Mouse (Mus musculus) lung, postnatal 4 days (tissue): ENCODE measurements at regions not wholly inside any gene's neighbourhood (a gene's known extent, or its start where the extent isn't known, plus 50 kb on each side); places are given as distances from the start of the nearest gene placed in this dataset.
"Not testable (repeated sequence)": the region's sequence is repeated elsewhere in the genome, so short reads cannot be mapped to it uniquely, and the experiment has no call there.

Experiments used
- DNase-seq, 2 experiments: peaks; one replicate each; pipeline ENCODE4 v3.0.0; 2021

DNA sequence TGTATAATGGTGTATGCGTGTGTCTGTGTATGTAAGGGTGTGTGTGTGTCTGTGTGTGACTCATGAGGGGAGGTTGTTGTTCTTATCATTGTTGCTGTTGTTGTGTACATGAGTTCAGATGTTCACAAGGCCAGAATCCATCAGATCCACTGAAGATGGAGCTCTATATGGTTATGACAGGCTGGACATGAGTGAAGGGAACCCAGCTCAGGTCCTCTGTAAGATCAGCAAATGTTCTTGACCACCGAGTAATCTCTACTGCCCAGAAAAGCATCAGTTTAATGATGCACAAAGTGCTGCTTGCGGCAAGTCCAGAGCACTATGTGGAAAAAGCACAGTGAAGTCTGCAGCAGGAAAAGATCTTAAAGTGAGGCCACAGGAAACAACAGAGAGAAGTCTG, 77.5 kb downstream of the Gm15319 start:
- not testable (repeated sequence) for DNase-seq

DNA sequence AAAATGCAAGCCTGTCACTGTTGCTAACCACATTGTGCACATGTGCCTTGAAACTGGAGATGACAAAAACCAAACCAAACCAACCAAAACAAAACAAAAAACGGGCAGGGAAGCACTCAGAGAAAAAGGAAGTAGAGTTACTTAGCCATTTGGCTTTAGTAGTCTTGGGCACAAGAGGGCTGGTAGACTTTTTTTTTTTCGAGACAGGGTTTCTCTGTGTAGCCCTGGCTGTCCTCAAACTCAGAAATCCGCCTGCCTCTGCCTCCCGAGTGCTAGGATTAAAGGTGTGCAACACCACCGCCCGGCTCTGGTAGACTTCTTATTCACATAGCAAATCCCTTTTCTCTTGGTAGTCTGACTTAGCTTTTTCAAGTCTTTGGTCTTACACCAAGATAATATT, 78.2 kb downstream of the Gm15319 start:
- DNase-seq = peak; percentile 31 to 33

DNA sequence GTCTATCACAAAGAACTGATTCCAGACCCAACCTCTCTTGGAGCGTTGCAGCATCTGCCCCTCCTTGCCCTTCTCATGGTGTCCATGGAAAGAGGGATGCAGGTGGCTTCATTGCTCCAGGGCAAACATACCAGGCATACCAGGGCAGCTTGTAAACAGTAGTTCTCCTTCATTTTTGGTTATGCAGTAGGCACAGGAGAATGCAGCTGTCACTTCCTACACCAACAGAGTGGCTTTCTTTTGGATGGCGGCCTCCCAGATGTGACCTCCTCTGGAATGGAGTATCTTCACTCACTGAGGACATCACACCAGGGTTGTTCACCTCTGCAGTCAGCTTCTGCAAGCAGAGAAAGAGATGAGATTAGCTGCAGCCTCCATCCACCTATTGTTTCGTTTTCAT, 79.9 kb downstream of the Gm15319 start:
- not testable (repeated sequence) for DNase-seq

DNA sequence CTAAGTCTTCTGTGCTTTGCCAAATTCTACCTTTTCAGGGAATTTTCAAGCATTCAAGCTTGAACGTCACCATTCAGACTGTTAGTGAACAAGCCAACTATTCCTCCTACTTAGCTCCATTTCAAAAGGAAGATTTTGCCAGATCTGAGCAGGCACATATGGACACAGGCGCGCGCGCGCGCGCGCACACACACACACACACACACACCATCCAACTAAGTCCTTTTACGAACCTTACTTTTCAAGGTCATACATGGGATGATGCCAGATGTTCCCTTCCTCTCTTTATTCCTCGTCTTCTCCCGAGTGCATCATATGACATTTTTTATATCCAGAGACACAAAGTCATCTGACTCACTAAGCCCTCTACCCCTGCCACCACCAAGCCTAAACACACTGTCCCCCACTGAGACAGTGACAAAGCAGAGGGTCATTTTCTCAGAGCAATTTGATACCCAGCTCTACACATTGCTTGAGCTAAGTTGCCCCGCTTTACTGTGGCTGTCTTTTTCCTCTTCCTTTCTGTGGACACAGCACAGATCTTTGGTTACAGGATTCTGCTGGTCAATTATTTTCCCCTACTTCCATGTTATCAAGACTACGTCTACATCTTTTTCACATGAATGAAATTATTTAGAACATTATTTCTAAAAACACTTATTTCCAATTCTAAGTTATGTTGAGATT, 81.7 kb downstream of the Gm15319 start:
- DNase-seq = not testable (repeated sequence)

DNA sequence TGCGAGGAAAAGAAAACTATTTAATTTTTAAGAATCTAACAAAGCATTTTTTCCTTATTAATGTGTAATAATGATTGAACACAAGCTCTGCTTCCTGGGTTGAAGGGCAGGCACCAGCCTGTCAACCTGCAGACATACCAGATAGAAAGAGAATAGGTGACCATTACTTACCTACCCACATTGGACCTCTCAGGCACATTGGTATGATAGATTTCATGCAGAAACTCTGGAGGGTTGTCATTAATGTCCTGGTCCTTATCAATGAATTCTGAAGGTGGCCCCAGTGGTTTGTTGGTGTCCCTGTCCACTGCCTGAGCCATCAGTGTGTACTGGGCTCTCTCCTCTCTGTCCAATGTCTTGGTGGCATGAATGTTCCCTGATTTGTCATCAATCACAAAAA, 85.3 kb downstream of the Gm15319 start:
- DNase-seq = peak in 1 of 2 experiments; percentile 5

DNA sequence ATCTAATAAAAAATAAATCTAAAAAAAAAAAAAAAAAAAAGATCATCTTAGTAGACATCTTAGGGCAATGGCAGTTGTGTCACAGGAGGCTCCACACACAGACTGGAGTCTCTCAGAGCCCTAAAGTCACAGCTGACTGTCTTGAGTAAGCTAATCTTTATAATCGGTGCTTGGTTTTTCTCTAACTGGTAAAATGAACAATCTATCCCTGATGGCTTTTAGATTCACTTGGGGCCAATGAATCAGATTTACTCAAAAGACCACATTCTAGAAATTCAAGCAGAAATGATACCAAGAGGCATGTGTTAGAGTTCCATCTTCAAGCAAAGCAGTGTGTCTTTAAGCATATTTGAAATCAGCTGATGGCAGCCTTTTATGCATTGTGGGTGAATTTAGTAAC, 86.3 kb downstream of the Gm15319 start:
- DNase-seq = peak in 1 of 2 experiments; percentile 4

DNA sequence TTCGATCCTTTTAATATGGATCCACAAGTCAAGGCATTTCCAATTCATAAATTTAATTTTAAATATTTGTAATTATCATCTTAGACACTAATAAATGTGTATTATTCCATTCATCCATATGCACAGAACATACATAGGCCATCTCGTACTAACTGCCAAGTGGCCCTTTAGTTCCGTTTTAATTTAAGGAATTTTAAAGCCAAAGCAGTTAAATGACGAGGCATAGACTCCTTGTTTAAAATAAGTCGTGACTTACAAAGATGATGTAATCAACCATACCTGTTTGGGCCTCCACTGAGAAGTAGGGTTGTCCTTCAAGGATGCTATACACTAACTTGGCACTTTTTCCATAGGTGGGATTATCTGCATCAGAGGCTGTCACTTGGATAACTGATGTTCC, 89.2 kb downstream of the Gm15319 start:
- DNase-seq = peak in 1 of 2 experiments; percentile 6

DNA sequence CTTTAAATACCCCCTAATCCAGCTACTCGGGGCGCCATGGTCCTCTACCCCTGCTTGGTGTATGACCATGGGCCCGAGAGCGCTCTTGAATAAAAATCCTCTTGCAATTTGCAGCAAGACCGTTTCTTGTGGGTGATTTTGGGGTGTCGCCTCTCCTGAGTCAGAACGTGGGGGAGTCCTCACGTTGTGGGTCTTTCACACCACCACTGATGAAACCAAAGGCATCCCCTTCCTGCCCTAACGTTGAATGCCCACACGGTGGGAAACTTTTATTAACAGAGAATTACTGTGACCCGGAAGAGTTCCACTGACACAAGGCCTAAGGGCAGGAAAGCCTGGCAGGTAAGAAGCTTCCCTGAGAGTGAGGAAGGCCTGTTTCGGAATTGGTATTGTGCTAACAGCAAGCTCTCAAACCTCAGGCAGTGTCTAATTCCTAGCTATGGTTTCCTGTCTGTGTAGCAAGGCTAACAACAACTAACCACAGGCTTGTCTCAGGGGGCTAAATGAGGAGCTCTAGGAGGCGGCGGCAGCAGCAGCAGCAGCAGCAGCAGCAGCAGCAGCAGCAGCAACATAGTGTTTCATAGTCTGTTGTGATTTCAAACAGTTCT, 95.4 kb downstream of the Gm15319 start:
- peak; percentile 40 to 54 for DNase-seq

DNA sequence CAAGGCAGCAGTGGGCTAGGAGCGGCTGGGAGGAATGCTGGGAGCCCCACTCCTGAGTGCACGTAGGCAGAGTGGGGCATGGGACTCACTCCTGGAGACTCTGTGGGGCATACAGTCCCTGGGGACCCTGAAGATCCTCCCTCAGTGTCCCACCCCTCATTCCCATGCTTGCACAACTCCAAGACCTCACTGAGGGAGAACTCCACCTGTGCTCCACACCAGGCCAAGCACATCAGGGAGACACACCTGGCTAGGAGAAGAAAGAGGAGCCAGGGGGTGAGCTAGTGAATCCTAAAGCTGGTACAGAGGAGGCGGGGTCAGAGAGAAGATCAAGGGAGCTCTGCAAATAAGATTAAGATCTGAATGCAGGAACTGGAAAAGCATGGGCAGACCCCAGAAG, 96.2 kb downstream of the Gm15319 start:
- DNase-seq = peak; percentile 60 to 61

DNA sequence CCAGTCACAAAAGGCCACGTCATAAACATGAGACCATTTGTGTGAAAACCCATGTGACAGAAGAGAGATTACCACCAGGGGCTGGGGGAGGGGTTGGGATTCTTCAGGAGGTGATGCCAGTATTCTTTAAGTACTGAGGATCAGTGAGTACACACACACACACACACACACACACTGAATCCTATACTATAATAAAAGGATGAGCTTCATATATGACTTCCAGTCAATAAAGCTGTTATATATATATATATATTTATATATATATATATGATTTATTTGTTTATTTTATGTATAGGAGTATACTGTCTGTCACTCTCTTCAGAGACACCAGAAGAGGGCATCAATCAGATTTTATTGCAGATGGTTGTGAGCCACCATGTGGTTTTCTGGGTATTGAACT, 98.4 kb downstream of the Gm15319 start:
- not testable (repeated sequence) for DNase-seq

DNA sequence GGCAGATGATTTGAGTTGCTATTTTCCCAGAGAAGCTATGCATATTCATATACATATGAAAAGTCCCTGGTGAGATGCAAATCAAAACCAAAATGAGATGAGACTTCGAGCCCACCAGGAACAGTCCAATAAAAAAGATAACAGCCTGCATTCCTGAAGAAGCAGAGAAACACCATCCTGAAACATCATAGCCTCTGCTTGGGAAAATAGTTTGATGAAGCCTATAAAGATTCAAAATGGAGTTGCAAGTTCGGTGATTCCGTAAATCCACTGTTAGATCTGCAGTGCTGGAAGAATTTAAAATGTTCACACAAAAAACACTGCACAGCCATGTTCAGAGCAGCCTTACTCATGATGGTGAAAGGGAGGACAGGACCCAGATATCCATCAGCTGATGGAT, 98.9 kb downstream of the Gm15319 start:
- DNase-seq = peak in 1 of 2 experiments; percentile 49

DNA sequence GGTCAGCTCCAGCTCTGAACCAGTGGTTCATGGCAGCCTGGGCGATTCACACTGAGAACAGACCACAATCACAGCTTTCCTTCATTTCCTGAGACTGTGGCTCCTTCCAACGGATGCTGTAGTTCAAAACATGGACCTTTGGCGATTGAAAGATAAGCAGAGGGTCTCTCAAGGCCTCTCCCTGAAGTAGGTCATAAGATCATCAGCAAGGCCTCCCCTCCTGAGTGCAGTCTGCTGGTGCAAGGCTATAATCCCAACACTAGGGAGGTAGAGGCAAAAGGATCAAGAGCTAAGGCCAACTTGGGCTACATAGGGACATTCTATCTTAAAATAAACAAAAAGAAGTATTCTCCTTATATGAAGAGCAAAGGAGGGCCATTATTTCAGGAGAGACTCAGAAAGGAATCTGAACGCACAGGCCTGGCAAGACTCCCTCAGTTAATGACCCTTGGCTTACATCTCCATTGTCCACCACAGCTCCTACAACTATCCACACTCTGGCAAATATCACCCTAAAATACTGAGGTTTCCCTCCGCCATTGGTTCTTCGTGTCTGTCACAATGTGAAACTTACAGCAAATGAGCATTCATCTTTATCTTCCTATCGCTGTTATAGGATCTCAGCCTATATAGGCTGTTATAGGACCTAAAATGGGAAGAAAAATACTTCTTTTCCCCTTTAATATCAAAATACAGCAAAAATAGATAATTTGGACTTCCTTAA, 100.0 kb downstream of the Gm15319 start:
- peak; percentile 39 to 41 for DNase-seq

DNA sequence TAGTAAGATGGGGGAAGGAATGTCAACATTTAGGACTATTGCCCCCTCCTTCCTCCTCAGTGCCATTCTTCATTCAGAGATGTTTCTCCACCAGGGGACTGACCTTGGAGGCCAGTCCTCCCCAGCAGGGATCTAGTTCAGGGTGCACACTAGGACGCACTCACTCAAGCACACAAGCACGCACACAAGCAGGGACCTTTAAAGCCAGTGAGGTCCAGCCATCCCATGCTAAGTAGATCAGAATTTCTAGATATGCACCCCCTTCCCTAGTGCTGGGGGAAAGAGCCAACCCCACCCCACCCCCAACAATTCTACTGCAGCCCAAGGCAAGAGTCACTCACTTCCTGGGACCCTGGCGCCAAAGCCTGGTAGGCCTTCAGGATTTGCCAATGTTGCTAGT, 100.8 kb downstream of the Gm15319 start:
- peak; percentile 30 to 46 for DNase-seq

DNA sequence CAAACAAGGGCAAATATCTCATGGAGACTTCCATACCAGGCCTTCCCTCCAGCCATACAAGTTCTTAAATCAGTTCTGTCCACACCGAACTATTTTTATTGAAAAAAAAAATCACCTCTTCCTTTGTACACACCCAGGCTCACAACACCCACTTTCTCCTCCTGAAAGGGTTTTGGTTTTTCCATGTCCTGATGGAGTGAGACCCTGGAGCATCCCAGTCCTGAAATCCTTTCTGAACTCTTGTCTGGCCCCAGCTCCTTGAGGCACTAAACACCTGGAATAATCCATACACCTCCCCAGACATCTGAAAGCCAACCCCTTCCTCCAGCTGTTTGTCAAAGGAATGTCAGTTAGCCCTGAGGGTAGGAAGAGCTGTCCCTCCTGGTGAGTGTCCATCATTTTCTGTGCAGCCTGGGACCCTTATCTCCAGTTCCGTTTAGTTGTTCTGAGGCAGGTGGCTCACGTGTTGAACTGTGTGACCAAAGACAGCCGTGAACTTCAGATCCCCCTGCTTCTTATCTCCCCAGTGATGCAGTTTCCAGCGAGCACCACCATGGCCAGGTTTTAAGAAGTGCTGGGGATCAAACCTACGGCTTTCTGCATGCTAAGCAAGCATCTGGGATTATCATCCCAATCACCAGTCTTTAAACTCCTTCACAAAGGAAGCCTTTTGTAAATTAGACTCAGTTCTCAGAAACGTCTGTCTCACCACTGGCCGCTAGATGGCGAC, 101.4 kb downstream of the Gm15319 start:
- peak in 1 of 2 experiments; percentile 5 for DNase-seq

DNA sequence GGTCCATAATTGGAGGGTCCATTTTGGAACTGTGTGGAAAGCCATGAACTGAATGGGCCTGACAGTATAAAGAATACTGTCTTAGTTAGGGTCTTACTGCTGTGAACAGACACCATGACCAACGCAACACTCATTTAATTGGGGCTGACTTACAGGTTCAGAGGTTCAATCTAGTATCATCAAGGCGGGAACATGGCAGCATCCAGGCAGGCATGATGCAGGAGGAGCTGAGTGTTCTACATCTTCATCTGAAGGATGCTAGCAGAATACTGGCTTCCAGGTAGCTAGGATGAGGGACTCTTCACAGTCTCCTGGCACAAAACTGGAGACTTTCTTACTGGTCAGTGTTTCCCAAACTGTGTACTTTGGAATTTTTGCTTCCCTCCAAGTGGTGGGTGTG, 102.0 kb downstream of the Gm15319 start:
- peak; percentile 60 to 61 for DNase-seq

DNA sequence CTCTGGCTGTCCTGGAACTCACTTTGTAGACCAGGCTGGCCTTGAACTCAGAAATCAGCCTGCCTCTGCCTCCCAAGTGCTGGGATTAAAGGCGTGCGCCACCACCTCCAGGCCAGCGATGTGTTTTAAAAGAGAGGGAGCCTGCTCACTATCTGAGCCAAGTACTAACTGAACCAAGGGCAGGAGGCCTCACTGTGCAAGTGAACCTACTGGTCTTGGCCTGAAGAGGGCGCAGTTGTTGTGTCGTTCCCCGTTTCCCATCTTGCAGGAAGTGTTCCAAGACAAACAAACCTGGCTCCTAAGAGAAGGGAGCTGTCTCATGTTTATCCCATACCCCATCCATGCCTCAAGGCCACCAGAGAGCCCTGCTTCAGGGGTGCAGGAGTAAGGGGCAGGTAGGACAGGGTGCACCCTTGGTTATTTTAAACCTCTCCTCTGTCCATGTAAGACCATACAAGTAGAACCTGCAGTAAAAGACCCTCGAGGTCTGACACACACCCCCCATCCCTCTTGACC, 102.8 kb downstream of the Gm15319 start:
- peak in 1 of 2 experiments; percentile 13 for DNase-seq

DNA sequence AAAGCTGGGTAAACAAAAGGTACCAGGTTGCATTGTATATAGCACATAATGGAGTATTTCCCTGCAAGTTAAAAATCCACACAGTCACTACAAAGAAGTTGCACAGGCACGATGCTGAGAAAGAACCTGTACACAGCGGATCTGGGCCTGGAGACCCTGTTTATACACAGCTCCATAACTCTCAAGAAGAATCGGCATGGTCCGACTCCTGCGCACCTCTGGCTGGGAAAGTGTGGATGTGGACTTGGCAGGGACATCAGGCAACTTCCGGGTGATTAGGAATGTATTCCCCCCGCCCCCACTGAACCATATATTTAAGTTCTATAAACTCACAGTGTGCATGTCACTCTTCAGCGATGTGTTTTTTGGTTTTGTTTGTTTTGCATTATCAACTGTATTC, 103.3 kb downstream of the Gm15319 start:
- DNase-seq = peak; percentile 14 to 37
